Mouse (Mus musculus): ENCODE data around the gene Zmynd11.
A peak's percentile ranks its signal among the peaks of the same experiment; 100 is the strongest.
"Not testable (repeated sequence)": the region's sequence is repeated elsewhere in the genome, so short reads cannot be mapped to it uniquely, and the experiment has no call there.

Gene Zmynd11

DNA sequence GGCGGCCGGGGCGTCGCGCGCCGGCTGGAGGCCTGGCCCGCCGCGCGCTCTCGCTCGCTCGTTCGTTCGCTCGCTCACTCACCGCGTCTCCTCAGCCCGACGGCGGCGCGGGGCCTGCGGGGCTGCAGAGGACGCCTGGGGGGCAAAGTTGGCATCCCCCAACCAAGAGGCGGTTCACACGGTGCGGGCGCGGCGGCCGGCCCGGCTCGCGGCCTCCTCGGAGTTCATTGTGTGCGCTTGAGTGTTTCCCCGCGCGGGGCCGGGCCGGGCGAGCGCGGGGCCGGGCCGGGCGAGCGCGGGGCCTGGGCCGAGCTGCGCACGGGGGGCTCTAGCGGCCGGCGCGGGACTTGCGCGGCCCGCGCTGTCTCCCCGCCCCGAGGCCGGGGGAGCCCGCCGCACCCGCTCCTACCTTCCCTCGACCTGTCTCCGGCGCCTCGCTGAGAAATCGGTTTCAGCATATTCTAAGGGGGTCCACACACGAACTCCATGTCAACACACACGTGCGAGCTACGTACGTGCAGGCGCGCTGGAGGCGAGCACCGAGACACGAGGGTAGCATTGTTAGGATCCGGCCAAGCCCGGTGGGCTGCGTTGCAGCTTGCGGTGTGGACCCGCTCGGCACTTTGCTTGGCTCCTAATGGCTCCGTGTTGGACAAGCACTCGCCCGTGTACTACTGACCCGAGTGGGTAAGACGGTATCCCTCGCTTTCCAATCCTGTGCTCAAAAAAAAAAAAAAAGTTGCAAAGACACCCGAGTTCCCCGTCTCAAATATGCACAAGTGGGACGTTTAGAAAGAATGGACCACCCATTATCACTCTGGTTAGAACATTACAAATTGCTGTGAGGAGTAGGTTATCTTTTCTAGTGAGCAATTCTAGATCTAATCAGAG, at the start of gene Zmynd11:
Zmynd11 (minus strand) TSS at position 685 of the 891 bp plus-strand sequence.
- peak; percentile 30 for DNase-seq

DNA sequence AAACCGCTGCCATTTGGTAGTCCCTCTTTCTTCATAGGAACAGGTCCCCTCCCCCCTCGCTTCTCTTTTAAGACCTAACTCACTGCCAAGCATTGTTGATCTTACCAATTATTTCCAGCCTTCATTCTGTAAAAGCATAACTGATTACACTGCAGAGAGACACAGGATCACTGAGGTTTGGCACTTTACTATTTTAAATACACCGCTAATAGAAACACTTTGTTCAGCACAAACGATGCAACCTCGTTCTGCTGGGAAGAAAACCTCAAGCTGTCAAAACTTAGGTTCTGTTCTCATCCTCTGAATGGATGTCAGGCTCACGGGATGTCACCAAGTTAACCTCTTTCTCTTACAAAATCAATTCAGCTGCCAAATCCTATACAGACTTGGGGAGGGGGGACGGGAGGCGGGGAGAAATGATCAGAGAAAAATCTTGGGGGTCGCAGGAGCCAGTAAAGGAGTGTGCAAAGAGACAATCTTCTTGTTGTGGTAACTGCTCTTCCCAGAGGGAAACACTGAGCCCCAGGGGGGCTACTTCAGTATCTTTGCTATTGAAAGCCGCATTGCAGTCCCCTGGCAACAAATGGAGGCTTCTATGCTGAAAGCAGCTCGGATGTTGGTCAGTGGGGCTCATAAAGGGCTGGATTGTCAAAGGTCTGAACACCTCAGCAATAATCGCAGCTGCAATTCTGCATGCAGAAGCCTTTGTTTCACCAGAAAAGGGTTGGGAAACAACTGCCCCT, 30.9 kb upstream of the Zmynd11 start:
- DNase-seq = no peak

DNA sequence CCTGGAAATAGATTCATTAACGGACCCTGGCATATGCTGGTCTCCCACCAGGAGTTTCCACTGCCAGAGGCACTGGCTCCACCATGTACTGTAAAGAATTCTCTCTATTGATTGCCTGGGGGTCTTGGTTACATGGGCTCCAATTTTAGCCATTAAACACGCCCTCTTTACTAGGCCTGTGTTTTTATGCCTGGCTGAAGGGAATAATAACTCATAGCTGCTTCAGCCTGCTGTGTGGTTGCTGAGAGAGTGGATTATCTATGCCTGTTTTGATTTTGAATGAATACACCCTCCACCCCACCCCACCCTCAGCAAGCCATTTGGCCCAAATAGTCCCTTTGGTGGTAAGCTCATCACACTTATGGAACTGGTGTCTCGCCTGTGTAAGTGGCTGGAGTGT, 20.9 kb upstream of the Zmynd11 start:
- no peak for DNase-seq

DNA sequence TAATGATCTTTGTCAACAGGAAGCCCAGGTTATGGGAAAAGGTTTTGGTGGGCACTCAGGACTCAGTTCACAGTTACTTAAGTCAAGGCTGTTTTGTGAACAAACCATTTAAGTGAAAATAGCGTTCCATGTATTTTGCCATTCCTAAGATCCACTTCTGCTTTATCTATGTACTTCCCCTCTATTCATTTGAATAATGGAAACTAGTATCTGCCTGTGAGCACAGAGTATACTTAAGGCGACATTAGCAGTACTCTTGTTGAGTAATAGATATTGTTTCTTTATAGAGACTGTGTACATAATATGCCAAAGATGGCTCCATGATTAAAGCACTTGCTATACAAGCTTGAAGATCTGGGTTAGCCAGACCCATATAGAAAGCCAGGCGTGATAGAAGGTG, 18.6 kb upstream of the Zmynd11 start:
- no peak for DNase-seq

DNA sequence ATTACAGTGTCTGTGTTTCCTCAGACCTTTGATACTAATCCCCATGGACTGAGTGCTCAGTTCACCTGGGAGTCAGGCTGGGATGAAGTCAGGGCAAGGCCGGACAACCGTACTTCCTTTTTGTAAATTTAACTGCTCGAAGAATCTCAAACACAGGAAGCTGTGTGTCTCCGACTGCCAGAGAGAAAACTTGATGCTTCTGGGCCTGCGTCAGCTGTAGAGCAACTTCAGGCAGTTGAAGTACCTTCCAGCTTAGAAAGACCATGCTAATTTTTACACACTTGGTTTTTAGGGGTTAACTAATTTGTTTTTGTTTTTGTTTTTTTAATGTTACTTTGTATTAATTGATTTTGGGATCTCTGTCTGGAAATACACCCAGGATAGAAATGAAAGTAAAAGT, 10.8 kb upstream of the Zmynd11 start:
- no peak for DNase-seq

DNA sequence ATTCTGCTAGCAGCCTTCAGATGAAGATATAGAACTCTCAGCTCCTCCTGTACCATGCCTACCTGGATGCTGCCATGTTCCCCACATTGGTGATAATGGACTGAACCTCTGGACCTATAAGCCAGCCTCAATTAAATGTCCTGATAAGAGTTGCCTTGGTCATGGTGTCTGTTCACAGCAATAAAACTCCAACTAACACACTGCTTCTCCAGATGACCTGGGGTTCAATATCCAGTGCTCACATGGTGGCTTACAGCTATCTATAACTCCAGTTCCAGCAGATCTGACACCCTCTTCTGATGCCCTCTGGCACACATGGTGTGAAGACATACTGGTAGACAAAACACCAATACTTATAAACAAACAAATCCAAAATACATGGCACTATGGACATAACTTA, 8.9 kb upstream of the Zmynd11 start:
- DNase-seq = no peak

DNA sequence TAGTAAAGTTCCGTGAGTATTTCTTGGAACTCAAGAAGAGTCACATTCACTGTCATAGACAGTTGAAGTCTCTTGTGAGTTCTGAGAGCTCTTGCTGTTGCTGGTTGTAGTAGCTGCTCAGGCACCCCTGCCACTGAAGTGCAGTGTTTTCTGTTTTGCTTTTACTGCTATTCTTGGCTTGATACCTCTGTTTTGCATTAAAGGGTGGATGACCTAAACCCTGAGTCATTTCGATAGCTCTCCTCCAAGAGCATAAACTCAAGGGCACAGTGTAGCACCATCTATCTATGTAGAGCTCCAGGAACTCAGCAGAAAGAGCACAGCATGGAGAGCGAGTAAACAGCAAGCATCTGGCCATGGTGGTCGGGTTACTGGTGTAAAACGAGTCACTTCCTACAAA, 2.1 kb upstream of the Zmynd11 start:
- DNase-seq = no peak

DNA sequence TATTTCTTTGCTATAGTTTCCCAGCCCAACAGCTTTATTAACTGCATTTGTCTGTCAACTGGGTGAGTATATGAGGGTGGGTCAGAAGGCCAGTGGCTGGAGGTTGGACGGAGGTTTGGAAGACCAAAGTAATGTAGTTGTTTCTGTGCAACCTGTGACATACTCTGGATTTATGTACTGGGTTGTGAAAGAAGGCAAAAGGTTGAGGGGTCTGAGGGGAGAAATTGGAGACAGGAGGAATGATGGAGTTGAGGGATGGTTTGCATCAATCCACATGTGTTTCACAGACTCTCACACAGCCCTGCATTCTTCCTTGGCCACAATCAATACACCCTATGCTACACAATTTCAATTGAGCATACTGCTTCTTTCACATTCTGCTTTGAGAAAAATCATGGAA, 1.4 kb upstream of the Zmynd11 start:
- no peak for DNase-seq

DNA sequence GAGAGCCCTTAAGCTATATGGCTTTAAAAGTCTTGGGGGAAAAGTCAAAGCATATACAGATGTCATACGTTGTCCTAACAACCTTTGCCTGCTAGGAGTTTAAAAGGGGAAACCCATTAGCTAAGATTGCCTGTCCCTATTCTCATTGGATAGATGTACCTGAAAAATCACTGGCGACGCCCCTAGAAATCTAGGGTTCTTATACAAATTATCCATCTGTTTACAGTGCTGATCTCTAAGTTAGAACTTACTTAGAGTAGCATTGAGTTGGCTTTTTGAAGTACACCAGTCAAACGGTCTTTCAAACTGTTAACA, 364 bp upstream of the Zmynd11 start:
- no peak for DNase-seq

DNA sequence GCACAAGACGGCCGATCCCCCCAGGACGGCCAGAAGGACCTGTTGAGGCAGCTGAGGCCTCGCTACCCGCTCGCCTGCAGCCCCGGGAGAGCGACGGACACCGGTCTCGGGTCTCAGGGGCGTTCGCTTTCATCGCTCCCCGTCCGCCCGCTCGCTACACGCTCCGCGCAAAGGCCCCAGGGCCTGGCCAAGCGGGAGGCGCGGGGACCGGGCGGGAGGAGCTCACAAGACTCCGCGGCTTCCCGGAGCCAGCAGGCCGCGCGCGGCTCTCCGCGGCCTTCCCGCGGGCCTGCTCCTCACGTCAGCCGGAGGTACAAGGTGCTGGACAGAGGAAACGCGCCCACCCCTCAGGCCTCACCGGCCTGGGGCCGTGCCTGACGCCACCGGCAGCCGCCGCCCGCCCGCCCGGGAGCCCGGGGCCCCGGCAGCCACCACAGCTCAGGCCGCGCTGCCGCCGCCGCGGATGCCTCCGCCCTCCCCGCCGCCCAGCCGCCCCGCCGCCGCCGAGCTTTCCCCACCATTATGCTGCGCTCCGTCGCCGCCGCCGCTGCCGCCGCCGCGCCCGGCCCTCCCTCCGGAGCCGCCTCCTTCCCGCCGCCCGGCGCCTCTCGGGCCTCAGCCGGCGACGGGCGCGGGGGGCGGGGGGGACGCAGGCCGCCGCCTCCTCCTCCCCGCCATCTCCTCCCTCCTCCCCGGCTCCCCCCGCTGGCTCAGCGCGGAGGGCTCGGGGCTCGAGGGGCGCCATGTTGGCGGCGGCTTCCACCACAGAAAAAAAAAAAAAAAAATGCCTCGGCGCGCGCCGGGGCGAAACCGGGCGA, 1.1 kb downstream of the Zmynd11 start:
- peak; percentile 72 for DNase-seq

DNA sequence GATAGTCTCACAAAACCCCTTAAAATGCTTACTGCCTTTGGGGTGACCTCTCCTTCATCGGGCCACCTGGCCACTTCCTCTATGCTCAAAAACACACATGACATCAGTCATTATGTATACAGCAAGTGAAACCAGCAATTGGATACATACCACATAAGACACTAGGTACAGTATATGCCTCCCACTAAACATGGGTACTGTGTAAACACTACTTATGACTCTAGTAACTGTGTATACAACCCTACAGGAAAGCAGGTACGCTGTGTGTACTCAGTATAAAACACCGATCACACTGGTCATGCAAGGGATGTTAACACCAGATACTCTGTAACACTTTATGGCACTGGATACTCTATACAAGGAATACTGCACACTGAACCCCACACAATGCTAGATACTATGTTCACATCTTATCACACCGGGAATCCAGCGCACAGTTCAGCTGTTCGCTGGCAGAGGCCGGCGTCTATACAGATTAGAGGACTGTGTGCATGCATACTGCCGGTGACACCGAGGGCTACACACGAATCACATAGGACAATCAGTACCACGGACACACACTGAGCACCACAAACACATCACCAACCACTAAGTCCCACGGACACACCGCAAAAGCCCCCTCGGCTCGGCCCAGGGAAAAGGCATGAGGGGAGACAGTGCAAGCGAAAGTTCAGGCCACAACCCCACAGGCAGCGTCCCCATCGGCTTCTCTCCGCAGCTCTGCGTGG, 1.9 kb downstream of the Zmynd11 start:
- DNase-seq = peak; percentile 68

DNA sequence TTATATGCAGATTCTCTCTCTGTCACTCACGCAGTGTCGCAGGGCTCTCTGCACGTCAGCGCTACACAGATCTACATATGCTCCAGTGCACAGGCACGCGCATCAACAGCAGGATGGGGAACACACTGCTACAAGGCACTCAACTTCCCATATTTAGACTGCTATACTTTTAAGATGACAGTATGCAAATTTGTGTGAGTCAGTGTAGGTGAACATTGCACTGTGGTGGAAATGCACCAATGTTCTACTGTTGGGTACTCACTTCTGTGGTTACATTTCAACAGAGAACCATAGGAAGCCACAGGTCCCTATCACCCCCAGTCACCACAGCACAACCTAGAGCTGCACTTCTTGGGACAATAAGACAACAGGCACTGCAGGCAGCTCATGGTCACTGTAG, 5.1 kb downstream of the Zmynd11 start:
- peak; percentile 22 for DNase-seq

DNA sequence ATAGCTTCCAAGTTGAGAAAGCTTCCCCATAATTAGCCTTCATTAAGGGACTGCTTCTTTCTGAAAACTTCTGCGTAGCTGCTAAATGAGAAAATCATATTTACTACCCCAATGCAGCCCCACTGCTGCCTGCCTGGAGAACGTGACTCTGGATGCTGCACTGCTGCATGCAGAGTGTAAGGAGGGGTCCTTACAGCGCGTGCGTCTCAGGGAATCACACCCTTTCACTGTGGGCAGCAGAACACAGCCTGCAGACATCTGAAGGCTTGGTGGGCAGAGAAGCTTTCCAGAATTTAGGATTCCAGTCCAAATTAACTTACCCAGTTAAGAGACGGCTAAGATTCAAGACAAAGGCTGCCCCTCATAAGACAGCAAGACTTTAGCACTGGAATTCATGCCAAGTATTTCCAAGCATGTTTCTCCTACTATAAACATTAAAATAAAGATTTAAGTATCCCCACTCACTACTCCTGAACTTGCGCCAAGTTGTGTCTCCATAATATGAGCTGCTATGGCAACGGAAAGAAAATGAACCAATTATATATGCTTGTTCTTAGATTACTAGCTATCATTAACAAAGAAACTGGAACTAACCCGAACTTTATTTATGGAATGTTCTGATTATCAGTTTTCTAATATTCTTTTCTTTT, 7.2 kb downstream of the Zmynd11 start:
- DNase-seq = no peak

DNA sequence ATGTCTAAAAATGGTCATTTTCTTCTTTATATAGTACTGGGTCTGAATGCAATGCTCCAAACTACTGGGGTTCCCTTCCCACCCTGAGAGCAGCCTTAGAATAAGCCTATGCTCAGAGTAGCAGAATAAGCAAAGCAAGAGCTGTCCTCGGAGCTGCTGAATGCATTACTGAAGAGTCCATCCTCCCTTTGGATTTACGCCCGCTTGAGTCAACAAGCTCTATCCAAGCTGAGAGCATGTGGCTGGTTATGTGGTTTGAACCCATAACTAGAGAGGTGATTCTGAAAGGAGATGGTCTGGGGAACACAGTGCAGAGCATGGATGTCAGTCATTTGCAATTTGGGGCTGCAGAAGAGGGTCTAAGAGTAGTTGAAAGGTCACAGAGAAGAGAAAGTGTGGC, 11.4 kb downstream of the Zmynd11 start:
- DNase-seq = no peak

DNA sequence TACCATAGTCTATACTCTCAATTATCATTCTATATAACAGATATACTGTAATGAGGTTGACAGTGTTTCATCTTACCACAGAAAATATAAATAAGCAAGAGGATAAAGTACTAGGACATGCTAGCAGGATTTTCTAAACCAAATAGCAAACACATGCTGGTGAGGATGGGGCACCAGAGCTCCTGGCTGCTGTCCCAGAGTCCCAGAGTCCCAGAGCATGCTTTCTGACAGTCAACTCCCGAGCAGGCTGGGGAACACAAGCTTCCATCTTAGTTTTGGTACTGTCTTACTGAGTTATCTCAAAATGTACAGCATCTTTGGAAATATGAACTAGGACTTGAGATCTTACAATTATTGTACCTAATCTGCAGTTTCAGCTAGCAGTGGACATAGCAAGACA, 14.8 kb downstream of the Zmynd11 start:
- DNase-seq = no peak

DNA sequence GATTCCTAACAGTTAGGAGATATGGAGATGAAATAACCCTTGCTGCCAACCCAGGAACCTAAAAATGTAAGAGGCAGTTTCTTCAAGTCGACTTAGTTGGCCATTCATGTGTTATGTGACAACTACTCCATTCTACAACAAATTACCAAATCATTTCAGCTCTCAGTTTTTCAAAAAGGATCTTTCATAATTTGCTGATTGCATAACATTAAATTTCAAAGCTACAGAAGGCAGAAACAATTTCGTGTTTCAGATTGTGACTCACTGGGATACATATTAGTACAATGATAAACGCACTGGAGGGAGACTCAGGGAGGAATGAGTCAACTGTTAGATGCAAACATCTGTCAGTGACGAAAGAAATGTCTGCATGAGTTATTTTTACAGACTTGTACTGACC, 15.3 kb downstream of the Zmynd11 start:
- no peak for DNase-seq

DNA sequence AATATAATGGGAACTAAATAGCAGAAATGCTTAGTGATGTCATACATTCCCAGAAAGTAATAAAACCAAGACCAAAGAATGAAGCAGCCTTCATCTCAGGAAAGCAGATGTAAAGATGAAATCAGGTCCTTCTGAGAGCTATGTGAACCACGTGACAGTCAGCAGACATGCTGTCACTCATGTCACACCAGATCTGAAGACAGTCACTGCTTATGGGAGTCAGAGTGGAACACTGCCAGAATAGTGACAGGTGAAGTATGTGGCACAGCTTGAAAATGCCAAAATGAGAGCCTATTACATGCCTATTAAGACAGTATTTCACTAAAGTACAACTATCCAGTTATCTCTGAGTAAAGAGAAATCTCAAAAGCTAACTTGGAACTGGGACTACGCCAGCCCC, 26.9 kb downstream of the Zmynd11 start:
- DNase-seq = no peak

DNA sequence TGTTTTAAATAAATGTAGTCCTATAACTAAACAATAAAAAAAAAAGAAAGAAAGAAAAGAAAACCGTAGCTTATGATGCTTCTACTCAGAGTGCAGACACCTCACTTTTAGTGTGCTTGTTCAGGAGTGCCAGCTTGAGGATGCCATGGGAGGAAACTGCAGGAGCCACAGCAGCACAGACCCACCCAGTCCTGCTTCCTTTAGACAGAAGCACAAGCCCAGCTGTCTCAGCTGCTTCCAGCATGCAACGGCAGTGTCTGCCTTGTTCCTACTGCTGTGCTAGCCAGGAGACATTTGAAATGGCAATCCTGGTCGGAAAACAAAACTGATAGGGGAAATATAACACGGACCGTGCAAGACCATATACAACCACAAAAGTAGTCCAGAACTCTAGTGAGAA, 28.1 kb downstream of the Zmynd11 start:
- DNase-seq = no peak

DNA sequence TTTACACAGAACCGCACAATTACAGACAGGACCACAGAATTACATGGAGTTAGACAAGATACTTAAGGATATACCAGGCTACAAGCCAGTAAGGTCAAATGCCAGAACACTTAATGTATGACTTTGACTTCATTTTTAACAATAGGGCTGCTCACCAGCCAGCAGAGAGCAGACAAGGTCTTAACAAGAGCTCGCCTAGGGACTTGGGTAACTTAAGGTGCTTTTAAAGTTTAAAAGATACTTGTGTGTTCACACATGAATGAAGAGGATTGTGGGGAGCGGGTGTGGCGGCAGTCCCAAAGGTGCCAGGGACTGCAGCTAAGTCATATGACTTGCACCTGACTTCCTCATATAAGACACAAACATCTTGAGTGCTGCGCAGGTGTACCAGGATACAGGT, 32.9 kb downstream of the Zmynd11 start:
- DNase-seq = not testable (repeated sequence)

DNA sequence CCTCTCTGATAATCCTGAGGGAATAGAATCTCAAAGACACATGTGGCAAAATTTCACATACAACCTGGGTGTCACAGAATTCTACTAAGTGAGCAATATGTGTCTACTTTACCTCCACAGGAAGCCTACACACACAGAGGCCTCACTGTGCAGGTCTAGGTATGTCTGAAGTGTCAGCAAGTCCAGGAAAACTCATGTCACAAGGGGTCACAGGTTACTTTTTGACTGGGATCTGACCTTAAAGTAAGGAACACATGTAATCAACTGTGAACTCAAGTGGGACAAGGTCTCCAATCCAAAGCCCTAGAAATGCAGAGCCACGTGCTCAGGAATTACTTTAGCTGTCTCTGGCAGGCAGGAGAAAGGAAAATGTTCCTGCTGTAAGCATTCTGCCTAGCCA, 36.1 kb downstream of the Zmynd11 start:
- DNase-seq = no peak

DNA sequence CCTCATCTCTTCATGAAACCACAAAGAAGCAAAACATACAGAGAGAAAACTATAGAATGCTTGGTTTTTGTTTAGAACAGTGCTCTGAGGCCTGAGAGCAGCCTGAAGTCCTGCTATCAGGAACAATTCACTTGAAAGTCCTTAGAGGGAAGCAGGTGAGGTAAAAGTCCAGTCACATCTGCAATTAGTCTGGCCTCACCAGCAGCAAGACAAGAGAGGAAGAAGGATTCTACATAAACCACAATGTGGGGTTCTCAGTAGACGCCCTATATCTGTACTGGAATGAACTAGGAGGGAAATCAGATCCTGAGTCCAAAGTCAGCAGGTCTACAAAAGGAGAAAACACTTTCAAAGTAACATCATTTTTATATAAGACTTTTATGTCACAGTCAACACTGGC, 49.9 kb downstream of the Zmynd11 start:
- DNase-seq = no peak

DNA sequence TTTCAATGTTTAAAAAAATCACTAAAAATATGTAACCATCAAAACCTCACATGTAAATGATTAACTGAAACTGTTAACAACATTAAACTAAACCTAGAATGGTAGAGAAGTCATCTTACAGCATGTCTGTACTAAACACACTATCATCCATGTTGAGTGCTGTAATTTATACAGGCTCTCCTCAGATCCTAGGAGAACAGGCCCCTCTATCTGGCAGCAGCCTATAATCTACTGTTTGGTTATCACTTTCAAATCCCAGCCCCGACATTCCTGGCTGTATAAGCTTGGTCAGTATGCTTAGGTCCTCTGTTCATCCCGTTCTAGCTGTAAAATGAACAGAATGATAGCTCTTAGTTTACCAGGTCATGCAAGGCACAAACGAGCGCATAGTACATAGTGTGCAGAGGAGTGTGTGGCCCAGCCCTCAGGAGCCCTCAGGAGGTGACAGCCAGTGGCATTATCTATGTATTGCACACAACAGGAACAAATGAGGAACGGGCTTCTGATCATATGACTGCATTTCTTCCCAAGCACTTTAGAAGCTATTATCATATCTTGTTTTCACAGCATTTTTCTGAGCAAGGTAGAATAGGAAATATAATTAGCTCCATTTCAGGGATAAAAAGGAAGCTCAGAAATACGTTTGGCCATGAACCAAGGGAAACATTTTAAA, 51.5 kb downstream of the Zmynd11 start:
- DNase-seq = peak; percentile 47

Data from liver (tissue).